Comparison of ENCODE assay signal across 1 mouse cellular context in genomic region chr11:34087064-34087463, GRCm38 (mm10).
TF ChIP-seq lines count a peak whose summit lies in the region.

No protein-coding gene starts in this region.

TF ChIP-seq in CH12.LX, 34 proteins besides CTCF, POLR2A, EP300 and RAD21:
- TF ChIP-seq POLR2AphosphoS2 (IDR thresholded peaks at IDR 0.05; ENCODE audit: low read depth, low read length) (no peak), MYC (IDR thresholded peaks at IDR 0.05; ENCODE audit: low read depth, low read length) (no peak), ELF1 (IDR thresholded peaks at IDR 0.05; ENCODE audit: low read depth, low read length) (no peak), MAX (IDR thresholded peaks at IDR 0.05; ENCODE audit: low read length) (no peak), JUN (IDR thresholded peaks at IDR 0.05; ENCODE audit: insufficient read depth, low read depth, low read length) (no peak), NELFE (IDR thresholded peaks at IDR 0.05; ENCODE audit: low read depth, low read length) (peak; percentile 40; the same call in 1 of the 2 replicates), CHD1 (IDR thresholded peaks at IDR 0.05; ENCODE audit: low read depth, low read length) (no peak), MEF2A (IDR thresholded peaks at IDR 0.05; ENCODE audit: borderline replicate concordance, low read depth, low read length) (0 out of 2 replicates have a peak, but pooled peaks have one; percentile 37), PAX5 (IDR thresholded peaks at IDR 0.05; ENCODE audit: low read length) (no peak), RCOR1 (conservative IDR thresholded peaks at IDR 0.05; ENCODE audit: low read depth, low read length) (no peak), JUND (conservative IDR thresholded peaks at IDR 0.05; ENCODE audit: low read depth, low read length) (no peak; the same call in 1 of the 2 replicates), ZC3H11A (IDR thresholded peaks at IDR 0.05; ENCODE audit: low read depth, low read length) (peak; percentile 90), SIN3A (IDR thresholded peaks at IDR 0.05; ENCODE audit: low read length) (0 out of 2 replicates have a peak, but pooled peaks have one; percentile 30), TCF12 (IDR thresholded peaks at IDR 0.05; ENCODE audit: low read depth, low read length) (no peak), BHLHE40 (IDR thresholded peaks at IDR 0.05; ENCODE audit: low read depth, low read length) (no peak), MAZ (IDR thresholded peaks at IDR 0.05; ENCODE audit: low read depth, low read length) (no peak), USF1 (IDR thresholded peaks at IDR 0.05; ENCODE audit: low read depth, low read length) (no peak), HCFC1 (IDR thresholded peaks at IDR 0.05; ENCODE audit: low read depth, low read length) (no peak), KAT2A (IDR thresholded peaks at IDR 0.05; ENCODE audit: insufficient replicate concordance, low read length) (no peak), MXI1 (IDR thresholded peaks at IDR 0.05; ENCODE audit: low read depth, low read length) (0 out of 2 replicates have a peak, but pooled peaks have one; percentile 8), IRF4 (IDR thresholded peaks at IDR 0.05; ENCODE audit: low read depth, low read length) (no peak), NRF1 (IDR thresholded peaks at IDR 0.05; ENCODE audit: low read depth, low read length) (no peak), ZKSCAN1 (IDR thresholded peaks at IDR 0.05; ENCODE audit: borderline replicate concordance, low read depth, low read length) (no peak), ZNF384 (IDR thresholded peaks at IDR 0.05; ENCODE audit: low read depth, low read length) (no peak), ZMIZ1 (IDR thresholded peaks at IDR 0.05; ENCODE audit: low read depth, low read length) (no peak), E2F4 (IDR thresholded peaks at IDR 0.05; ENCODE audit: insufficient replicate concordance, low read depth, low read length) (no peak), ETS1 (conservative IDR thresholded peaks at IDR 0.05; ENCODE audit: low read depth, low read length) (no peak), TBP (conservative IDR thresholded peaks at IDR 0.05; ENCODE audit: low read depth, low read length) (no peak), USF2 (conservative IDR thresholded peaks at IDR 0.05; ENCODE audit: low read depth, low read length) (no peak), CHD2 (IDR thresholded peaks at IDR 0.05; ENCODE audit: low read length) (no peak), UBTF (IDR thresholded peaks at IDR 0.05; ENCODE audit: low read depth, low read length) (no peak), GABPA (IDR thresholded peaks at IDR 0.05; ENCODE audit: insufficient replicate concordance, low read depth, low read length) (no peak), SMC3 (IDR thresholded peaks at IDR 0.05; ENCODE audit: low read depth, low read length) (peak; percentile 93), MAFK (IDR thresholded peaks at IDR 0.05; ENCODE audit: insufficient replicate concordance, low read length) (no peak)
